Mouse (Mus musculus): ENCODE measurements around the gene Krt24. TPM values are rescaled to one million over a fixed set of nuclear protein-coding genes. Genes with fewer than 3 reads are reported as not detected.
A peak's percentile ranks its signal among the peaks of the same experiment; 100 is the strongest.
"Not testable (repeated sequence)": the region's sequence is repeated elsewhere in the genome, so short reads cannot be mapped to it uniquely, and the experiment has no call there.

Krt24 gene
- polyA plus RNA-seq, 1 experiment = not detected

- Histone ChIP-seq H3K27ac (ENCODE audit: insufficient read depth, low read depth, low read length) (no peak overlapping the region), H3K36me3 (ENCODE audit: control insufficient read depth, insufficient read depth, low read length) (no peaks in the 10 kb centered on the region), H3K27me3 (ENCODE audit: control insufficient read depth, insufficient read depth, low read length) (no peaks in the 10 kb centered on the region), H3K4me3 (ENCODE audit: low read depth, low read length) (no peak overlapping the region), H3K4me1 (ENCODE audit: control insufficient read depth, insufficient read depth, insufficient read length, low read length) (no peaks in the 10 kb centered on the region)
- WGBS = 92% methylated on average over 4 of the region's 4 CpGs
- TF ChIP-seq CTCF (IDR thresholded peaks at IDR 0.05; ENCODE audit: extremely low read depth, insufficient read length, insufficient replicate concordance, low read depth, low read length) (no peak), POLR2A (IDR thresholded peaks at IDR 0.05; ENCODE audit: low read depth, low read length) (no peak)
Measured at GRCm38 (mm10) chr11:99247916-99248315, 37.1 kb downstream of the Krt24 start.

DNA sequence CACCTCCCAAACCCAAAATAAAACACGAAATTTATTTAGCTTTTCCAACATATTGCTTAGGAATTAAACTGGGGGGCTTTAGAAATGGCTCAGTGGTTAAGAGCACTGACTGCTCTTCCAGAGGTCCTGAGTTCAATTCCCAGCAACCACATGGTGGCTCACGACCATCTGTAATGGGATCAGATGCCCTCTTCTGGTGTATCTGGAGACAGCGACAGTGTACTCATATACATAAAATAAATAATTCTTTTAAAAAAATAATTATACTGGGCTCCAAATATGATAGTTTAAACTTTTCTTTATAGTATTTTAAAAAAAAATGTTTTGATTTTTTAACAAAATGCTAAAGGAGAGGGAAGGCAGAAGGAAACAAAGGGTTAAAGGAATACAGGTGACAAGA is 40.5 kb downstream of the Krt24 start:
- 45% methylated on average over 3 of the region's 3 CpGs for WGBS
- not testable (repeated sequence) for H3K27me3 ChIP-seq (ENCODE audit: control insufficient read depth, insufficient read depth, low read length); H3K4me1 ChIP-seq (ENCODE audit: control insufficient read depth, insufficient read depth, insufficient read length, low read length); H3K36me3 ChIP-seq (ENCODE audit: control insufficient read depth, insufficient read depth, low read length); H3K4me3 ChIP-seq (ENCODE audit: low read depth, low read length); H3K27ac ChIP-seq (ENCODE audit: insufficient read depth, low read depth, low read length)

- H3K27ac ChIP-seq (ENCODE audit: insufficient read depth, low read depth, low read length) = peak within 1 kb of the TSS; percentile 3; the same call in 1 of the 2 replicates
- TF ChIP-seq CTCF (IDR thresholded peaks at IDR 0.05; ENCODE audit: extremely low read depth, insufficient read length, insufficient replicate concordance, low read depth, low read length) = no peak
- TF ChIP-seq POLR2A (IDR thresholded peaks at IDR 0.05; ENCODE audit: low read depth, low read length) = no peak
- H3K4me1 ChIP-seq (ENCODE audit: control insufficient read depth, insufficient read depth, insufficient read length, low read length) = no peaks in the 10 kb centered on the region
- WGBS = 5% methylated on average over 17 of the region's 17 CpGs
- H3K4me3 ChIP-seq (ENCODE audit: low read depth, low read length) = peak within 1 kb of the TSS; percentile 53
- H3K27me3 ChIP-seq (ENCODE audit: control insufficient read depth, insufficient read depth, low read length) = no peaks in the 10 kb centered on the region
- no peaks in the 10 kb centered on the region for H3K36me3 ChIP-seq (ENCODE audit: control insufficient read depth, insufficient read depth, low read length)
Measured at GRCm38 (mm10) chr11:99243820-99244374, 41.2 kb downstream of the Krt24 start, which contains the start of gene Krt222. TSS of gene Krt222 (minus strand) at chr11:99244085.

- Histone ChIP-seq H3K4me3 (ENCODE audit: low read depth, low read length) (peak overlapping the region; percentile 53), H3K36me3 (ENCODE audit: control insufficient read depth, insufficient read depth, low read length) (no peaks in the 10 kb centered on the region), H3K4me1 (ENCODE audit: control insufficient read depth, insufficient read depth, insufficient read length, low read length) (no peaks in the 10 kb centered on the region), H3K27me3 (ENCODE audit: control insufficient read depth, insufficient read depth, low read length) (no peaks in the 10 kb centered on the region), H3K27ac (ENCODE audit: insufficient read depth, low read depth, low read length) (peak overlapping the region; percentile 3; the same call in 1 of the 2 replicates)
- WGBS = 34% methylated on average over 3 of the region's 3 CpGs
- TF ChIP-seq CTCF (IDR thresholded peaks at IDR 0.05; ENCODE audit: extremely low read depth, insufficient read length, insufficient replicate concordance, low read depth, low read length) (no peak), POLR2A (IDR thresholded peaks at IDR 0.05; ENCODE audit: low read depth, low read length) (no peak)
Measured at GRCm38 (mm10) chr11:99243200-99243819, 41.8 kb downstream of the Krt24 start.

- TF ChIP-seq POLR2A (IDR thresholded peaks at IDR 0.05; ENCODE audit: low read depth, low read length) = no peak
- TF ChIP-seq CTCF (IDR thresholded peaks at IDR 0.05; ENCODE audit: extremely low read depth, insufficient read length, insufficient replicate concordance, low read depth, low read length) = no peak
- no peaks in the 10 kb centered on the region for H3K4me1 ChIP-seq (ENCODE audit: control insufficient read depth, insufficient read depth, insufficient read length, low read length)
- WGBS = 78% methylated on average over 5 of the region's 5 CpGs
- H3K27me3 ChIP-seq (ENCODE audit: control insufficient read depth, insufficient read depth, low read length) = no peaks in the 10 kb centered on the region
- H3K27ac ChIP-seq (ENCODE audit: insufficient read depth, low read depth, low read length) = no peak overlapping the region
- H3K36me3 ChIP-seq (ENCODE audit: control insufficient read depth, insufficient read depth, low read length) = no peaks in the 10 kb centered on the region
- H3K4me3 ChIP-seq (ENCODE audit: low read depth, low read length) = no peak overlapping the region
Measured at GRCm38 (mm10) chr11:99242056-99242455, 43.0 kb downstream of the Krt24 start.

DNA sequence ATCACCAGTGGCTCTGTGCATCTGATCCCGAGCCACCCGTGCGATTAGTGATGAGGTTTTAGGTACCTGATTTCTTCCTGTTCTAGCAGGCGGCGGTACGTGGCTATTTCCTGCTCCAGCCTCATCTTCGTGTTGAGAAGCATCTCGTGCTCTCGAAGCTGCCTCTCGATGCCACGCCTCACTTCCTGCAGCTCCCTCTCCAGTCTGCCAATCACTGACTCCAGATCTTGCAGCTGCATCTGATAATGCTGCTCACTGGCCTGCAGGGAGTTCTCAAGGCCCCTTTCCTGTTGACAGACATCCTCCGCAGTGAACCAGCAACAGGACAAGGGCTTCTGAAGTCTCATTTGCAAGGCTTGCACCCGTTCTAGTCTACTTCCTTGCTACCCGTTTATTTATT is 46.6 kb downstream of the Krt24 start:
- Histone ChIP-seq H3K4me1 (ENCODE audit: control insufficient read depth, insufficient read depth, insufficient read length, low read length) (no peaks in the 10 kb centered on the region), H3K36me3 (ENCODE audit: control insufficient read depth, insufficient read depth, low read length) (no peaks in the 10 kb centered on the region), H3K27ac (ENCODE audit: insufficient read depth, low read depth, low read length) (no peak overlapping the region), H3K27me3 (ENCODE audit: control insufficient read depth, insufficient read depth, low read length) (no peaks in the 10 kb centered on the region), H3K4me3 (ENCODE audit: low read depth, low read length) (no peak overlapping the region)
- no peak for TF ChIP-seq POLR2A (IDR thresholded peaks at IDR 0.05; ENCODE audit: low read depth, low read length)
- no peak for TF ChIP-seq CTCF (IDR thresholded peaks at IDR 0.05; ENCODE audit: extremely low read depth, insufficient read length, insufficient replicate concordance, low read depth, low read length)
- 36% methylated on average over 14 of the region's 14 CpGs for WGBS

DNA sequence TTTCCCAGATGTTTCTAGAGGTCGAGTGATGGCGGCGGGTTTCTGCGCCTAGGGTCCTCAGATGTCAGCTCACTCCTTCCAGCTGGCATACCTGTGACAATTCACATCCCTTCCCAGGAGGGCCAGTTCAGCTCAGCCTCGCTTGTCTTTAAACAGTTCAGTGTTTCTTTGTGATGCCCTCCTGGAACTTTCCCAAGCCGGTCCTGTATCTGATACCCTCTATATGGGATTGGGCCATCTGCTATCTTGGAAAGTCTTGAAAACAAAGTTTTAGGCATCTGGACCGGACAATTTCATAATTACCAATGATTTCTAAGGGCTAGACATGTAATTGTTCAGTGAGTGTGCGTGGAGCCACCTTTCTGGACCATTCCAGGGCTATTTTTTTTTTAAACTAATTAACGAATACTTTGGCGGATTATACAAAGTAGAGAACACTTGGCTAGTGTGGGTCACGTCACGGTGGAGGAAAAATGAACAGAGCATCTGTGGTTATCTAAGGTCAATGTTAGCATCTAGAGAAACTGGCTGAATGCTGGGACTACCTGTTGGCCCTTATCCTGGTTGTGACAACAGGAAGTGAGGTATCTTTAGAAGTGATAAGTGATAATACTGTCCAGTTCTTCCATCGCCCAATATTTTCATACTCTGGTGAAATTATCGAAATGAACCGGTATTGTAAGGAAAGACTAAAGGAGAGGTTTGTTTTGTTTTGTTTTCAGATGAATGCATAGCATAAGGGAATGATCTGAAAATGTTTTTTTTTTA is 53.8 kb downstream of the Krt24 start:
- Histone ChIP-seq H3K4me3 (ENCODE audit: low read depth, low read length) (peak overlapping the region; percentile 99), H3K4me1 (ENCODE audit: control insufficient read depth, insufficient read depth, insufficient read length, low read length) (no peaks in the 10 kb centered on the region), H3K27ac (ENCODE audit: insufficient read depth, low read depth, low read length) (no peak overlapping the region), H3K27me3 (ENCODE audit: control insufficient read depth, insufficient read depth, low read length) (no peaks in the 10 kb centered on the region), H3K36me3 (ENCODE audit: control insufficient read depth, insufficient read depth, low read length) (peaks cover 6% of the 10 kb centered on the region)
- no peak for TF ChIP-seq POLR2A (IDR thresholded peaks at IDR 0.05; ENCODE audit: low read depth, low read length)
- no peak for TF ChIP-seq CTCF (IDR thresholded peaks at IDR 0.05; ENCODE audit: extremely low read depth, insufficient read length, insufficient replicate concordance, low read depth, low read length)
- WGBS = 21% methylated on average over 15 of the region's 15 CpGs
